Mouse (Mus musculus) CH12.LX (cell line): Measurements from ENCODE around the gene Rb1.

ENCODE experiments used
- CHD1 ChIP-seq: IDR thresholded peaks from 2 replicates; pipeline ENCODE4 v1.6.1; 2012; ENCODE audit warnings: low read depth, low read length, improper control_type of control experiment, inconsistent platforms
- CTCF ChIP-seq, 2 experiments: IDR thresholded peaks in 1 of 2; conservative IDR thresholded peaks in 1 of 2; 2 replicates each; pipeline ENCODE4 v1.5.1; 2011 to 2012; ENCODE audit warnings: low read depth in 2 of 2, low read length in 2 of 2, improper control_type of control experiment in 1 of 2, inconsistent platforms in 1 of 2, mild to moderate bottlenecking in 1 of 2, moderate library complexity in 1 of 2
- EP300 ChIP-seq: IDR thresholded peaks from 2 replicates; pipeline ENCODE4 v1.6.1; 2011; ENCODE audit warnings: low read length, improper control_type of control experiment
- GABPA ChIP-seq: IDR thresholded peaks from 2 replicates; pipeline ENCODE4 v1.6.1; 2012; ENCODE audit warnings: low read depth, low read length, improper control_type of control experiment, inconsistent platforms; ENCODE audit not compliant: insufficient replicate concordance
- JUN ChIP-seq: IDR thresholded peaks from 2 replicates; pipeline ENCODE4 v1.6.1; 2011; ENCODE audit warnings: low read depth, mild to moderate bottlenecking, low read length, improper control_type of control experiment, moderate library complexity; ENCODE audit not compliant: insufficient read depth
- MAFK ChIP-seq: IDR thresholded peaks from 2 replicates; pipeline ENCODE4 v1.6.1; 2011; ENCODE audit warnings: low read length, improper control_type of control experiment; ENCODE audit not compliant: insufficient replicate concordance
- PAX5 ChIP-seq: IDR thresholded peaks from 2 replicates; pipeline ENCODE4 v1.6.1; 2012; ENCODE audit warnings: low read length, inconsistent platforms, mixed read lengths
- RCOR1 ChIP-seq: conservative IDR thresholded peaks from 2 replicates; pipeline ENCODE4 v1.6.1; 2012; ENCODE audit warnings: low read depth, mild to moderate bottlenecking, inconsistent platforms, low read length, improper control_type of control experiment
- SMC3 ChIP-seq: IDR thresholded peaks from 2 replicates; pipeline ENCODE4 v1.6.1; 2011; ENCODE audit warnings: low read depth, low read length, improper control_type of control experiment
- TCF12 ChIP-seq: IDR thresholded peaks from 2 replicates; pipeline ENCODE4 v1.6.1; 2014; ENCODE audit warnings: low read depth, mild to moderate bottlenecking, inconsistent platforms, low read length, improper control_type of control experiment
- ZKSCAN1 ChIP-seq: IDR thresholded peaks from 2 replicates; pipeline ENCODE4 v1.6.1; 2012; ENCODE audit warnings: low read depth, inconsistent platforms, low read length, improper control_type of control experiment, borderline replicate concordance

- no peak for TF ChIP-seq CTCF (conservative IDR thresholded peaks at IDR 0.05 in 1 of 2, IDR thresholded peaks at IDR 0.05 in 1 of 2; ENCODE audit: low read depth in 2 of 2, low read length in 2 of 2)
- no peak for TF ChIP-seq CHD1
- no peak for TF ChIP-seq EP300
- no peak for TF ChIP-seq TCF12
- TF ChIP-seq RCOR1, result no peak
- no peak for TF ChIP-seq MAFK
- no peak for TF ChIP-seq GABPA
- no peak for TF ChIP-seq ZKSCAN1
- no peak for TF ChIP-seq JUN
- TF ChIP-seq SMC3, result no peak
- no peak for TF ChIP-seq PAX5
Measured at GRCm38 (mm10) chr14:73363782-73364181, 38.2 kb upstream of the Rb1 start.
